Mouse (Mus musculus): ENCODE results near the gene Ace3. TPM values are rescaled to one million over a fixed set of nuclear protein-coding genes. Genes with fewer than 3 reads are reported as not detected.

Ace3 gene
- polyA plus RNA-seq (2012; fragmentation: generic; extraction: Trizol): not detected

DNA sequence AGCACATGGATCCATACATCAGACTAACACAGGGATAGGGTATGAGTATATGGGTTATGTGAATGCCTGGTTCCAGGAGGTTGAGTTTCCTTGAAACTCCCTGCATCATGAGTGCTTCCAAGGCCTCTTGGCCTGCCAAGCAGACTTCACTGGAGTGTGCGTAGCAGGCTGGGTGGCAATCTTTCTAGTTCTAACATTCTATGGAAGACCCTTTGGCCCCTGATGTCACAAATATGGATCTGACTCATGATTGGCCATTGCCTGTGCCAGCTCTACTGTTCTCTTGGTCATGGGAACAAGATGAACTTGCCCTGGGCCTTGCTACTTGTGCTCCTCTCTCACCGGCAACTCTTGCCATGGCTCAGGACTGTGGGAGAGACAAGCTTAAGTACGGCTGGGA is at the start of gene Ace3:
Gene Ace3, plus strand, starts transcription at position 301 of the 400 bp plus-strand sequence.
- H3K79me2 ChIP-seq (ENCODE audit: control insufficient read depth, insufficient read depth): no peaks in the 10 kb centered on the region

DNA sequence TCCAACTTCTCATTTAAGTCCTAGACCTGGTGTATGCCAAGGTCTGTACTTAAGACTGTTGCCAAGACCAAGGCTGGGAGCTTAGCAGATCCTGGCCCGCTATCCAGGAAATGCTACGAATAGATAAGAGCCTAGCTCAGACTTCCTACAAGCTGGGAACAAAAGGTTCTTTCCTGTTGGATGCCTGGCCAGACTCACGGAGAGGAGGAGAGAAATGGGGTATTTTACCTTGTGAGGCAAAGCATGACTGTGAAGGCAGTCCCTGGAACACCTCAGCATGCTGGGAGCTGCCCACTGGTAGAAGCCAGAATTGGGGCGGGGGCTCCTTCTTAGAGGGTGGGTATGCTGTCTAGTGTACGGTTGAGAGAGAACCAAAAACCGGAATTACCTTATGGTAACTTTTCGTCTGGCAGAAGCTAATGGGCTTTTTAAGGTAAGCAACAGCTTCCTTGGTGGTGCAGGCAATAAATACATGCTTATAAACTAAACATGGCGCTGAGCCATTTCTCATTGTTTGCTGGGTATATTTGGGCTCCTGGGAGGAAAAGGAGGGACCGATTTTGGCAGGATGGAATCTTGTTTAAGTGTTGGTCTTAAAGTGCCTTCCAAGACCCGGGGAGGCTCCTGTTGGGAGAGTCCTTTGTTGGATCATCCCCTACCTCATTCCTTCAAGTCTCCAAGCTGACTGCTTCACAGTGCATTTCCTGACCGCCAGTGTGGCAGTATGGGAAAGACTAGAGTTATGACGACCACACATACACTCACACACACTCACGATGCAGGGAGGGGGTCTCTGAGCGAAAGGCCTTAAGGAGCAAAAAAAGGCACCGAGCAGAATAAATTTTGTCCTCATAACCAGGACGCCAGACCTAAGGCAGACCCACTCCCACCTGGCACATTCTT is 49.5 kb upstream of the Ace3 start:
- H3K4me2 ChIP-seq (ENCODE audit: low read depth): peak overlapping the region; percentile 86
- no peaks in the 10 kb centered on the region for H3K79me2 ChIP-seq (ENCODE audit: control insufficient read depth, insufficient read depth)
- no peak for TF ChIP-seq CEBPB (IDR thresholded peaks at IDR 0.05; ENCODE audit: insufficient read depth, poor library complexity, severe bottlenecking)
- TF ChIP-seq TCF12 (IDR thresholded peaks at IDR 0.05; ENCODE audit: insufficient read depth, poor library complexity, severe bottlenecking): no peak
- TF ChIP-seq USF1 (IDR thresholded peaks at IDR 0.05; ENCODE audit: low read depth): no peak
- TF ChIP-seq REST (IDR thresholded peaks at IDR 0.05; ENCODE audit: insufficient read depth, insufficient read length): no peak
- TF ChIP-seq POLR2AphosphoS2 (IDR thresholded peaks at IDR 0.05; ENCODE audit: insufficient read length, low read depth): no peak
- TF ChIP-seq E2F4 (IDR thresholded peaks at IDR 0.05; ENCODE audit: insufficient read depth): no peak
- no peak for TF ChIP-seq TCF3 (IDR thresholded peaks at IDR 0.05; ENCODE audit: insufficient read length, low read depth)
- TF ChIP-seq MAX (IDR thresholded peaks at IDR 0.05; ENCODE audit: low read depth): no peak
- TF ChIP-seq POLR2A (IDR thresholded peaks at IDR 0.05; ENCODE audit: insufficient read length, low read depth): no peak
- TF ChIP-seq MYOG (IDR thresholded peaks at IDR 0.05; ENCODE audit: control insufficient read depth in 1 of 3, insufficient read depth in 1 of 3, insufficient read length in 2 of 3, low read depth in 2 of 3): no peak
- TF ChIP-seq MYOD1 (IDR thresholded peaks at IDR 0.05; ENCODE audit: control insufficient read depth in 1 of 3, insufficient read length in 2 of 3, low read depth in 2 of 3): no peak
- no peak for TF ChIP-seq SRF (IDR thresholded peaks at IDR 0.05; ENCODE audit: control insufficient read depth, insufficient read length, low read depth)
- no peaks in the 10 kb centered on the region for H3K27me3 ChIP-seq (ENCODE audit: control insufficient read depth, insufficient read depth, insufficient read length)
- H3K4me3 ChIP-seq: no peak overlapping the region
- H3ac ChIP-seq (ENCODE audit: control insufficient read depth, insufficient read length): no peak overlapping the region
- no peaks in the 10 kb centered on the region for H3K36me3 ChIP-seq (ENCODE audit: control insufficient read depth, insufficient read depth)

More for the DNA sequence above, at the start of gene Ace3:
- no peak within 1 kb of the TSS for H3ac ChIP-seq (ENCODE audit: control insufficient read depth, insufficient read length)
- no peak within 1 kb of the TSS for H3K4me2 ChIP-seq (ENCODE audit: low read depth)
- H3K4me3 ChIP-seq: no peak within 1 kb of the TSS
- TF ChIP-seq TCF3 (IDR thresholded peaks at IDR 0.05; ENCODE audit: insufficient read length, low read depth) (no peak), MYOD1 (IDR thresholded peaks at IDR 0.05; ENCODE audit: control insufficient read depth in 1 of 3, insufficient read length in 2 of 3, low read depth in 2 of 3) (no peak), POLR2A (IDR thresholded peaks at IDR 0.05; ENCODE audit: insufficient read length, low read depth) (no peak), E2F4 (IDR thresholded peaks at IDR 0.05; ENCODE audit: insufficient read depth) (no peak)
- peaks cover 74% of the 10 kb centered on the region for H3K27me3 ChIP-seq (ENCODE audit: control insufficient read depth, insufficient read depth, insufficient read length)
- H3K36me3 ChIP-seq (ENCODE audit: control insufficient read depth, insufficient read depth): no peaks in the 10 kb centered on the region

DNA sequence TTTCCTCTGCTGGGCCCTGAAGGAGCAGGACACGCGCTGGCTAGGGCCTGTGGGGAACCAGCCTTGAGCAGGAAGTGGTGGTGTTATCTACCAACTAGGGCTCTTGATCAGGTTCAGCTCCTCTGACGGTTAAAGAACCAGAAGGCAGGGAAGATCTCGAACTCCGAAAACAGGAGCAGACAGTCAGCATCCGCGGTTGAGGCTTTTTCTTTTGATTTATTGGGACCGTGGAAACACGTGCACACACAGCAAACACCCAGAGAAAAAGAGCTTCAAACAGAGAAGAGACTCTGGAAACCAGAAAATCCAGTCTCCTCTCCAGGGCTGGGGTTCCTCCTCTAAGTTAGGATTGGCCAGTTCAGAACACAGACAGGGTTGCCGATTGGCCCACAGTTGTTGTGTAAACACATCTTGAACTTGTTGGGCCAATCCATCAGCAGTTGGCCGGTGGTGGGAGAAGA is 47.8 kb upstream of the Ace3 start:
- no peak overlapping the region for H3K4me3 ChIP-seq
- no peaks in the 10 kb centered on the region for H3K36me3 ChIP-seq (ENCODE audit: control insufficient read depth, insufficient read depth)
- TF ChIP-seq USF1 (IDR thresholded peaks at IDR 0.05; ENCODE audit: low read depth): no peak
- no peak overlapping the region for H3K4me2 ChIP-seq (ENCODE audit: low read depth)
- no peak overlapping the region for H3ac ChIP-seq (ENCODE audit: control insufficient read depth, insufficient read length)
- no peaks in the 10 kb centered on the region for H3K27me3 ChIP-seq (ENCODE audit: control insufficient read depth, insufficient read depth, insufficient read length)
- H3K79me2 ChIP-seq (ENCODE audit: control insufficient read depth, insufficient read depth): no peaks in the 10 kb centered on the region

DNA sequence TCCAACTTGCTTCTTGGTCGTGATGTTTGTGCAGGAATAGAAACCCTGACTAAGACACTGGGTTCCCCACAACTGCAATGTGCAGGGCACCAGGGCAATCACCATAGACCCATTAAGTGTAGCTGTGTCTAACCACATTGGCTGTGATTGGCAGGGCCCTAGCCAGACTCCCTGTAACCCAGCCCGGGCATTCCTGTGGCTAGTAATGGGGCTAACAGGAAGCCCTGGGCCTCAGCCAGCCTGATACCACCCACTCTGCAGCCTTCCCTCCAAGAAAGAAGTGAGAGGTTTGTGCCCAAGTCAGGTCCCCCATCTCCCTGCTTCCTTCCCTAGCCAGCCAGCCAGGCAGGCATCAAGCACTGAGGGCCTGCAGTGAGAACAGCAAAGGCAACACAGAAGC is 46.2 kb upstream of the Ace3 start:
- Histone ChIP-seq H3K27me3 (ENCODE audit: control insufficient read depth, insufficient read depth, insufficient read length) (no peaks in the 10 kb centered on the region), H3K36me3 (ENCODE audit: control insufficient read depth, insufficient read depth) (no peaks in the 10 kb centered on the region), H3K79me2 (ENCODE audit: control insufficient read depth, insufficient read depth) (no peaks in the 10 kb centered on the region), H3ac (ENCODE audit: control insufficient read depth, insufficient read length) (no peak overlapping the region), H3K4me3 (no peak overlapping the region), H3K4me2 (ENCODE audit: low read depth) (peak overlapping the region; percentile 60)
- no peak for TF ChIP-seq POLR2AphosphoS2 (IDR thresholded peaks at IDR 0.05; ENCODE audit: insufficient read length, low read depth)
- peak in 1 of 3 experiments; percentile 39 for TF ChIP-seq MYOD1 (IDR thresholded peaks at IDR 0.05; ENCODE audit: control insufficient read depth in 1 of 3, insufficient read length in 2 of 3, low read depth in 2 of 3)

DNA sequence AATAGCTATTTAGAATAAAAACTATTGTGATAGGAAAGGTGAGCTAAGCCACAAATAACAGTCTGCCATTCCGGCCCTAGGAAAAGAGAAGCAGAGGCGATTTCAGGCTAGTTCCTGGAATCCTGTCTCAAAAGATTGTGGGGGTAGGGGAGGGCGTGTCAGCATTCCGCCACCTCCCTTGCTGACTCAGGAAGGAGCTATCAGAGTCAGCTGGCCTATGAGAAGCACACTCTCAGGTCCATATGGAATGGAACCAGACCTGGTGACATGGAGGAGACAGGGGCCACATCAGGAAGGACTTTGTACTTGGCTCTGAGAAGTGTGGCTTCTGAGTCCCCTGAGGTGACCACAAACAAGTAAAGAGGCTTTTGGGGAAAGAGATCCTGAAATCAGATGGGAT is 44.0 kb upstream of the Ace3 start:
- Histone ChIP-seq H3K4me2 (ENCODE audit: low read depth) (peak overlapping the region; percentile 24), H3K36me3 (ENCODE audit: control insufficient read depth, insufficient read depth) (no peaks in the 10 kb centered on the region), H3ac (ENCODE audit: control insufficient read depth, insufficient read length) (no peak overlapping the region), H3K4me3 (no peak overlapping the region), H3K79me2 (ENCODE audit: control insufficient read depth, insufficient read depth) (no peaks in the 10 kb centered on the region), H3K27me3 (ENCODE audit: control insufficient read depth, insufficient read depth, insufficient read length) (no peaks in the 10 kb centered on the region)
- TF ChIP-seq TCF12 (IDR thresholded peaks at IDR 0.05; ENCODE audit: insufficient read depth, poor library complexity, severe bottlenecking) (no peak), MYOG (IDR thresholded peaks at IDR 0.05; ENCODE audit: control insufficient read depth in 1 of 3, insufficient read depth in 1 of 3, insufficient read length in 2 of 3, low read depth in 2 of 3) (peak in 1 of 3 experiments; percentile 24), MYOD1 (IDR thresholded peaks at IDR 0.05; ENCODE audit: control insufficient read depth in 1 of 3, insufficient read length in 2 of 3, low read depth in 2 of 3) (peak in 1 of 3 experiments; percentile 49)
